Mouse (Mus musculus) heart, embryonic 11.5 days (tissue): ENCODE results near the gene H2-D1. TPM values are rescaled to one million over a fixed set of nuclear protein-coding genes. Genes with fewer than 3 reads are reported as not detected.
"Not testable (repeated sequence)": the region's sequence is repeated elsewhere in the genome, so short reads cannot be mapped to it uniquely, and the experiment has no call there.

ENCODE experiments used
- ATAC-seq: fragments of 200-750 bp; cut with Nextera tagmentation; replicated peaks from 2 replicates; pipeline ENCODE4 v1.8.0; 2017; ENCODE audit warnings: moderate library complexity; ENCODE audit not compliant: insufficient number of reproducible peaks, low FRiP score, low TSS enrichment
- H3K27ac ChIP-seq: fragments of 300-500 bp; sonication (generic); 2 replicates; pipeline ENCODE4 v1.5.1; 2014; ENCODE audit warnings: mild to moderate bottlenecking, low read depth, low read length
- H3K27me3 ChIP-seq: fragments of 300-500 bp; sonication (generic); 2 replicates; pipeline ENCODE4 v1.6.1; 2014; ENCODE audit warnings: mild to moderate bottlenecking, low read length, mixed read lengths; ENCODE audit not compliant: control insufficient read depth, insufficient read depth
- H3K36me3 ChIP-seq: fragments of 300-500 bp; sonication (generic); 2 replicates; pipeline ENCODE4 v1.6.1; 2014; ENCODE audit warnings: mild to moderate bottlenecking, low read length, moderate library complexity, mixed read lengths; ENCODE audit not compliant: control insufficient read depth, insufficient read depth
- H3K4me1 ChIP-seq: fragments of 300-500 bp; sonication (generic); 2 replicates; pipeline ENCODE4 v1.6.1; 2014; ENCODE audit warnings: low read length; ENCODE audit not compliant: control insufficient read depth, insufficient read depth
- H3K4me2 ChIP-seq: fragments of 300-500 bp; sonication (generic); 2 replicates; pipeline ENCODE4 v1.6.1; 2014; ENCODE audit warnings: mild to moderate bottlenecking, moderate library complexity
- H3K4me3 ChIP-seq: fragments of 300-500 bp; sonication (generic); 2 replicates; pipeline ENCODE4 v1.5.1; 2014; ENCODE audit warnings: low read depth, low read length
- H3K9ac ChIP-seq: fragments of 300-500 bp; sonication (generic); 2 replicates; pipeline ENCODE4 v1.6.1; 2014; ENCODE audit warnings: mild to moderate bottlenecking, low read depth, low read length, moderate library complexity
- H3K9me3 ChIP-seq: fragments of 300-500 bp; sonication (generic); replicated peaks from 2 replicates; pipeline ENCODE4 v1.6.1; 2016; ENCODE audit warnings: low read length; ENCODE audit not compliant: control insufficient read depth
- WGBS: fragments of 180-500 bp; shearing (Covaris S2); extraction: QIAGEN DNeasy Blood & Tissue Kit; methylation state at CpG from one replicate; pipeline ENCODE4 v1.1.7; 2014; ENCODE audit not compliant: insufficient replicate concordance; 5-methylcytosine and 5-hydroxymethylcytosine counted together
- polyA plus RNA-seq: library from polyadenylated mRNA; unstranded; fragments of >200 nt; fragmentation: Nextera tagmentation; extraction: Ambion mirVana; gene quantifications from 2 replicates; pipeline ENCODE4 v1.2.1, GENCODE M21; 2014

Gene H2-D1
- polyA plus RNA-seq, 1 experiment from 2014 or later = 21.0 TPM

DNA sequence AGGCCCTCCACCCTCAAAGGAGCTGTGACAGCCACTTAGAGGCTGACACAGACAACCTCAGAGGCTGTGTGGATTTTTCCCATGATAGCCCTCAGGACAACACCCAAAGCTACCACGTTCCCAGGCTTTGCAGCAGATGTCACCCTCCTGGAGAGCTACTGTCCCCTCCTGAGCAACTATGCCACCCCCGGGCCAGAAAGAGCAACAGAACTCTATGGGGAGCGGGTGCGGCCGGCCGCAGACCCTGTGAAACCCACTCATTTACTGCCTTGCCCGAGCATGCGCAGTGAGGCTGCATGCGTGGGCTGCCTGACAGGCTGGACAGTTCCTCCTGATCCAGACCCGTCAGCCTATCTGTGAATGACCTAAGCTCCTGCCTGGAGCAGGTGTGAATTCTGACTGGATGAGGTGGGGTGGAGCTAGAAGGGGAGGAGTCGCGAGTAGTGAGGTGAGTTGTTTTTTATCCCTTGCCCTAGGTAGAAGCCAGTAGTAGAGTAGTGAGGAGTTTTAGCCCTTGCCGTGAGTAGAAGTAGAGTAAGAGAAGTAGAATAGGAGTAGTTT is 13.9 kb downstream of the H2-D1 start:
- Histone ChIP-seq H3K27me3 (peaks cover 18% of the 10 kb centered on the region), H3K27ac (no peak overlapping the region), H3K4me1 (no peaks in the 10 kb centered on the region), H3K4me3 (no peak overlapping the region), H3K4me2 (no peak overlapping the region), H3K9me3 (no peaks in the 10 kb centered on the region), H3K9ac (no peak overlapping the region), H3K36me3 (no peaks in the 10 kb centered on the region)
- 18% methylated on average over 13 of the region's 13 CpGs for WGBS
- no peak for ATAC-seq

DNA sequence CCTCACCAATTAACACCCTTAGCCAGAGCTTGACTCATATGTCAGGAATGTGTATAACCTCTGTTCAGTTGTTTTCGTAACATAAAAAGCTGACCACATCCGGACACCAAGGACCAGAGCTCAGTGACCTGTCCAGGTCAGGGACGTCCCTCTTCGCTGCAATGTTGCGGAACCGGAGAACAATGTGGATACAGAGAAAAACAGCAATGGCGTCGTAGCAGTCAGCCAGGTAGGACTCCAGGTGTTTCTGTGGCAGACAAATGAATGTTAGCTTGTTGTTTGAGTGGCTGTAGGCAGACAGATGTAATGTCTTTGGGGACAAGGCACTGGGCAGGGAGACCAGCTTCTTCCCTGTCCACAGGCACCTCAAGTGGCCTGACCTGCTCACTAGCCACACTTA is 15.5 kb downstream of the H2-D1 start:
- H3K36me3 ChIP-seq = no peaks in the 10 kb centered on the region
- H3K9ac ChIP-seq = no peak overlapping the region
- ATAC-seq = no peak
- no peaks in the 10 kb centered on the region for H3K4me1 ChIP-seq
- WGBS = 81% methylated on average over 8 of the region's 8 CpGs
- H3K27ac ChIP-seq = no peak overlapping the region
- peaks cover 18% of the 10 kb centered on the region for H3K27me3 ChIP-seq
- no peaks in the 10 kb centered on the region for H3K9me3 ChIP-seq
- H3K4me3 ChIP-seq = no peak overlapping the region
- H3K4me2 ChIP-seq = no peak overlapping the region

DNA sequence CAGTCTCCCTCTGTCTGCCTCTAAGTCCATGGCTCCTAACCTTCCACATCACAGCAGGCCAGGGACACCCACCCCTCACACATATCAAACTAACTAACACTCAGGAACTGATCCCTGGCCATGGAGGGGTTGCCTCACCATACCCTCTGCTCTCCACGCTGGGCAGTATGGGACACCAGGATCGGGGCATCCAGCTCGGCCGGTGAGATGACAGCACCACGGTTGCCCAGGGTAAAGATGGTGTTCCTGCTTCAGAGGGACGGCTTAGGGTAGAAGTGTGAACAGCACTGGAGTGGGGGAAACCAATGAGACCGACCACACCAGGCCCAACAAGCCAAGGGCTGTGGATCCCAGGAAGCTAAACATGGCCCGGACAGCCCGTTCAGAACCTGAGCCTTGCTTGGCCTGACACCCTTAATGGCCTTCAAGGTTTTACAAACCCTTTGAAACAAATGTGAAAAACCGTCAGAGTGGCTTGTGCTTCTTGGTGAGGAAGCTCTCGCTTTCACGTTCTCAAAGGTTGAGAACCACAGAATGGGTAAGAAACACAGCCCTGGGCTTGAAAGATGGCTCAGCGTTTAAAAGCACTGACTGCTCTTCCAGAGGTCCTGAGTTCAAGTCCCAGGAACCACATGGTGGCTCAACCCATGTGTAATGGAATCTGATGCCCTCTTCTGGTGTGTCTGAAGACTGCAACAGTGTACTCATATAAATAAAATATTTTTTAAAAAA is 16.6 kb downstream of the H2-D1 start:
- no peak for ATAC-seq

DNA sequence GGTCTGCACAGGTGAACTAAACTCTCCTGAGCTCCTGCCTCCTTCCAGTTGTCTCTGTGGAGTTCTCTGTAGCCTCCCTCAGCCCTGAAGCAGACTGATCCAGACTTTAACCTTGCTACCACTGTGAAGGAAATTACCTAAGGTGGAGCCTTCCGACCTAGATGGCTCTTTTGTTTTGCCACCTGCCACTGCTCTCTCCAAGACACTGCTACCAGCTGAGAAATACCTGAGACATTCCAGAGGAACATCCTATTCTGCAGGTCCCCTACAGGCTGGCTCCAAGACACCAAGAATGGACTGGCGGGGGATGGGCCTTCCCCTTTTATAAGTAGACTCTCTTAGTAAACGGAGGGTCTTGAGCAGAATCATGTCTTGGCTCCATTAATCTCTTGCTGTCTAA is 17.7 kb downstream of the H2-D1 start:
- H3K4me1 ChIP-seq = no peaks in the 10 kb centered on the region

More for the DNA sequence above, 16.6 kb downstream of the H2-D1 start:
- Histone ChIP-seq H3K4me3 (no peak overlapping the region), H3K4me2 (no peak overlapping the region), H3K9ac (no peak overlapping the region), H3K27me3 (peaks cover 18% of the 10 kb centered on the region), H3K36me3 (no peaks in the 10 kb centered on the region), H3K9me3 (no peaks in the 10 kb centered on the region), H3K27ac (no peak overlapping the region), H3K4me1 (no peaks in the 10 kb centered on the region)
- WGBS = 77% methylated on average over 13 of the region's 13 CpGs

DNA sequence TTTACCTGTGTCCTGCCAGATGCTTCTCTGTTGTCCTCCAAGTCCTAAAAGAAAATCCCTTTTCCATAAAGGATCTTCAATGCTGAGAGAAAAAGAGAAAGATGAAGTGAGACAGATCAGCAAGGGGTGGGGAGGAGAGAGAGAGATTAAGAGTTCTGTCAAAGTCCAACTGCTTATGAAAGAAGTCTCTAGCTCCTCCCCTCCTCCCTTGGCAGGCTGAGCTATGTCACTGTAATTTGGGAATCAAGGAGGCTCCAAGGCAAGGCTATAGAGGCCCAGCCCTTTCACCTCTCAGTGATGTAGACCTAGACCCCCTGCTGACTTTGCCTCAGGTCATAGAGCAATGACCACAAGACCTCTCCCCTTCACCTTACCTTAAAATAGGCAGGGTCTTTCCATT is 22.9 kb downstream of the H2-D1 start:
- Histone ChIP-seq H3K9ac (no peak overlapping the region), H3K4me1 (no peaks in the 10 kb centered on the region), H3K27me3 (peaks cover 4% of the 10 kb centered on the region; the same call in 1 of the 2 replicates), H3K9me3 (no peaks in the 10 kb centered on the region), H3K4me3 (no peak overlapping the region), H3K27ac (no peak overlapping the region), H3K4me2 (no peak overlapping the region), H3K36me3 (no peaks in the 10 kb centered on the region)
- no peak for ATAC-seq

More for the DNA sequence above, 17.7 kb downstream of the H2-D1 start:
- Histone ChIP-seq H3K4me3 (no peak overlapping the region), H3K9me3 (no peaks in the 10 kb centered on the region), H3K27ac (no peak overlapping the region), H3K9ac (no peak overlapping the region), H3K36me3 (no peaks in the 10 kb centered on the region), H3K27me3 (peaks cover 18% of the 10 kb centered on the region), H3K4me2 (no peak overlapping the region)
- WGBS = 67% methylated on average over 3 of the region's 3 CpGs
- ATAC-seq = no peak

DNA sequence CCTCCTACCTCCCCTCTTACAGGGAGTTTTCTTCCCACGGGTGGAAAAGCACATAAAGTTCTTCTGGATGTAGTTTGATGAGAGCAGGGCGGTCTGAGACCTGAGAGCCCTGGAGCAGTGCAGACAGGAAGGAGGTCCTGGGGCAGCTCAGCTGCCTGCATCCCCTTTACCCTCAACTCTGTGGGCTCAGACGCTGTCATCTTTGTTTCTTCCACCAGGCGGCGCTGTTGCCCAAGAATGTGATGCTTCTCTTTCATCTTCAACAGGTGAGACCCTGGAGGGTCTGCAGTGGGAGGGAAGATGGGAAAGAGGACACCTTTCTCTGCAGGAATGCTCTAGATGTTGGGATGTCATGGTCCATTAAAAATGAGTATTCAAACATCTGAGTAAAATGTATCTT is 33.3 kb downstream of the H2-D1 start:
- H3K9me3 ChIP-seq, H3K27ac ChIP-seq, H3K4me3 ChIP-seq, H3K27me3 ChIP-seq, H3K9ac ChIP-seq, H3K36me3 ChIP-seq, H3K4me2 ChIP-seq, H3K4me1 ChIP-seq, ATAC-seq: not testable (repeated sequence)
- WGBS = 3% methylated on average over 5 of the region's 5 CpGs

DNA sequence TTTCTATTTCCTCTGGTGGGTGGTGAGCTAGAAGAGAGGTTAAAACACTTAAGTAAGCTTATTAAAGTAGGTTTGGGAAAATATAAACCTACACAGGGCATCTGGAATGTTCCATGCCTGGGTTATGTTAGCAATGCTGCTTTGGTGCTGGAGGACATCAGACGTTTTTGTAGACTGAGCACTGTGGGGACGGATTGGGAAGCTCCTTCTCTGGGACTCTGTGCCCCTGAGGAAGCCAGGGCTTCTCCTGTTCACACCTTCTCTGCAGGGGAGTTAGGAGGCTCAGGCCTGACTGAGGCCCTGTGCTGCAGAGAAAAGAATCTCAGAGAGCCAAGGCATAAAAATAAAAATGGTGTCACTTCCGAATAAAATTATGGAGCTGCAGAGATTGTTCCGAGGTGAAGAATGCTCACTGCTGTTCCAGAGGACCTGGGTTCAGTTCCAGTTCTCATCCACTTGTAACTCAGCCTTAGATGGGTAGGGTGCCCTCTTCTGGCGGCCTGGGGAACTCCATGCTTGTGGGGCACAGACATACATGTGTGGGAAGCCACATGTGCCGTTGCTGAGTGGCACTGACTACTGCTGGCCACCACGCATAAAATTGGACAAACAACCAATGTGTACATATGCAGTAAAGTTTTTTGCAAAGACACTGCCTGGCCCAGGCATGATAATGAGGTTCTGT is 37.9 kb downstream of the H2-D1 start:
- not testable (repeated sequence) for H3K9me3 ChIP-seq, H3K36me3 ChIP-seq, H3K4me3 ChIP-seq, H3K27me3 ChIP-seq, H3K9ac ChIP-seq, H3K4me2 ChIP-seq, H3K4me1 ChIP-seq, ATAC-seq, H3K27ac ChIP-seq
- 79% methylated on average over 7 of the region's 7 CpGs for WGBS

DNA sequence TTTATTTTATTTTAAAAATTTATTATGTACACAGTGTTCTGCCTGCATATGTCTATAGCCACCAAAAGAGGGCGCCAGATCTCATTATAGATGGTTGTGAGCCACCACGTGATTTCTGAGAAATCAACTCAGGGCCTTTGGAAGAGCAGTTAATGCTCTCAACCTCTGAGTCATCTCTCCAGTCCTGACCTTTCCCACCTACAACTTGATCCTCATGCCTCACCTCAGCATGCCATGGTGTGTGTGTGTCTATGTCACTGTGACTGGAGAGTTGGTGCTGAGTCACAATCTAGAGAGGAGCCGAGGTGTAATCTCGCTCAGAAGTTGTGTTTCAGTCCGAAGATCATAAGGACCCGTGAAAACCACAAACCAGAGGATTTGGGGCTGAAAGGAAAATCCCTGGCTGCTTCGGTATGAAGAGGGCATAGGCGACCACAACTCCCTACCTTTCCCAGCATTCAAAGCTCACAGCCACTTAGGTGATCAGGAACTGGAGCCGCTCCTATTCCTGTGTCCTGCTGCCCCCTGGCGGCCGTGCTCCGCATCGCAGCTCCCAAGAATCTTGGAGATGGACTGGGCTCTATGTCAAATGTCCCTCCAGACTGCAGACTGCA is 39.2 kb downstream of the H2-D1 start:
- H3K9me3 ChIP-seq = no peaks in the 10 kb centered on the region
- no peak overlapping the region; the same call in 1 of the 2 replicates for H3K4me2 ChIP-seq
- WGBS = 24% methylated on average over 13 of the region's 13 CpGs
- no peaks in the 10 kb centered on the region for H3K36me3 ChIP-seq
- no peak overlapping the region for H3K27ac ChIP-seq
- H3K4me3 ChIP-seq = no peak overlapping the region
- H3K9ac ChIP-seq = no peak overlapping the region
- ATAC-seq = no peak
- no peaks in the 10 kb centered on the region for H3K4me1 ChIP-seq
- H3K27me3 ChIP-seq = 0 out of 2 replicates have a peak, but pooled peaks cover 3% of the 10 kb centered on the region
